Mouse (Mus musculus): ENCODE results near the gene Ap5s1.

Ap5s1 gene

GRCm38 (mm10) chr2:131190344-131191004 is 16.4 kb upstream of the Ap5s1 start:
- no peak overlapping the region for H3K4me3 ChIP-seq (replicated peaks; ENCODE audit: low read length)
- TF ChIP-seq NANOG (IDR thresholded peaks at IDR 0.05; ENCODE audit: borderline replicate concordance, low read length), result no peak
- TF ChIP-seq CTCF (conservative IDR thresholded peaks at IDR 0.05; ENCODE audit: low read length), result no peak
- TF ChIP-seq POU5F1 (IDR thresholded peaks at IDR 0.05; ENCODE audit: borderline replicate concordance, low read length), result no peak
- peaks cover 16% of the 10 kb centered on the region for H3K27me3 ChIP-seq (ENCODE audit: insufficient read depth, low read length)
- no peaks in the 10 kb centered on the region for H3K9me3 ChIP-seq (ENCODE audit: low read length)
- peaks cover 57% of the 10 kb centered on the region for H3K4me1 ChIP-seq (replicated peaks; ENCODE audit: low read depth, low read length)
- H3K36me3 ChIP-seq (ENCODE audit: insufficient read depth, low read length), result peaks cover 58% of the 10 kb centered on the region

- H3K4me1 ChIP-seq (replicated peaks; ENCODE audit: low read depth, low read length), result peaks cover 52% of the 10 kb centered on the region
- H3K4me3 ChIP-seq (replicated peaks; ENCODE audit: low read length), result 0 out of 2 replicates have a peak overlapping the region, but pooled peaks have one; percentile 43
- H3K36me3 ChIP-seq (ENCODE audit: insufficient read depth, low read length), result peaks cover 58% of the 10 kb centered on the region
- no peaks in the 10 kb centered on the region for H3K9me3 ChIP-seq (ENCODE audit: low read length)
- H3K27me3 ChIP-seq (ENCODE audit: insufficient read depth, low read length), result peaks cover 11% of the 10 kb centered on the region
- TF ChIP-seq CTCF (conservative IDR thresholded peaks at IDR 0.05; ENCODE audit: low read length) (no peak), NANOG (IDR thresholded peaks at IDR 0.05; ENCODE audit: borderline replicate concordance, low read length) (no peak), POU5F1 (IDR thresholded peaks at IDR 0.05; ENCODE audit: borderline replicate concordance, low read length) (no peak)
Observed at GRCm38 (mm10) chr2:131191005-131191390, 15.9 kb upstream of the Ap5s1 start.

- TF ChIP-seq NANOG (IDR thresholded peaks at IDR 0.05; ENCODE audit: borderline replicate concordance, low read length) (no peak), CTCF (conservative IDR thresholded peaks at IDR 0.05; ENCODE audit: low read length) (no peak), POU5F1 (IDR thresholded peaks at IDR 0.05; ENCODE audit: borderline replicate concordance, low read length) (no peak)
- Histone ChIP-seq H3K9me3 (ENCODE audit: low read length) (peaks cover 7% of the 10 kb centered on the region; the same call in 1 of the 2 replicates), H3K4me3 (replicated peaks; ENCODE audit: low read length) (no peak overlapping the region), H3K27me3 (ENCODE audit: insufficient read depth, low read length) (no peaks in the 10 kb centered on the region), H3K4me1 (replicated peaks; ENCODE audit: low read depth, low read length) (peaks cover 41% of the 10 kb centered on the region), H3K36me3 (ENCODE audit: insufficient read depth, low read length) (peaks cover 59% of the 10 kb centered on the region)
Observed at GRCm38 (mm10) chr2:131196606-131197316, 10.1 kb upstream of the Ap5s1 start.

GRCm38 (mm10) chr2:131200710-131201109 is 6.2 kb upstream of the Ap5s1 start:
- H3K4me3 ChIP-seq (replicated peaks; ENCODE audit: low read length), result no peak overlapping the region
- peaks cover 51% of the 10 kb centered on the region for H3K4me1 ChIP-seq (replicated peaks; ENCODE audit: low read depth, low read length)
- H3K27me3 ChIP-seq (ENCODE audit: insufficient read depth, low read length), result peaks cover 6% of the 10 kb centered on the region; the same call in 1 of the 2 replicates
- H3K36me3 ChIP-seq (ENCODE audit: insufficient read depth, low read length), result peaks cover 30% of the 10 kb centered on the region
- peaks cover 7% of the 10 kb centered on the region; the same call in 1 of the 2 replicates for H3K9me3 ChIP-seq (ENCODE audit: low read length)
- TF ChIP-seq NANOG (IDR thresholded peaks at IDR 0.05; ENCODE audit: borderline replicate concordance, low read length) (no peak), CTCF (conservative IDR thresholded peaks at IDR 0.05; ENCODE audit: low read length) (no peak), POU5F1 (IDR thresholded peaks at IDR 0.05; ENCODE audit: borderline replicate concordance, low read length) (no peak)

- Histone ChIP-seq H3K9me3 (ENCODE audit: low read length) (peaks cover 7% of the 10 kb centered on the region; the same call in 1 of the 2 replicates), H3K27me3 (ENCODE audit: insufficient read depth, low read length) (peaks cover 11% of the 10 kb centered on the region; the same call in 1 of the 2 replicates), H3K4me1 (replicated peaks; ENCODE audit: low read depth, low read length) (peaks cover 51% of the 10 kb centered on the region), H3K4me3 (replicated peaks; ENCODE audit: low read length) (no peak overlapping the region), H3K36me3 (ENCODE audit: insufficient read depth, low read length) (peaks cover 30% of the 10 kb centered on the region)
- TF ChIP-seq NANOG (IDR thresholded peaks at IDR 0.05; ENCODE audit: borderline replicate concordance, low read length) (no peak), POU5F1 (IDR thresholded peaks at IDR 0.05; ENCODE audit: borderline replicate concordance, low read length) (no peak), CTCF (conservative IDR thresholded peaks at IDR 0.05; ENCODE audit: low read length) (no peak)
Observed at GRCm38 (mm10) chr2:131201262-131201661, 5.6 kb upstream of the Ap5s1 start.

GRCm38 (mm10) chr2:131203816-131204409 is 3.0 kb upstream of the Ap5s1 start:
- peaks cover 13% of the 10 kb centered on the region; the same call in 1 of the 2 replicates for H3K36me3 ChIP-seq (ENCODE audit: insufficient read depth, low read length)
- no peak overlapping the region for H3K4me3 ChIP-seq (replicated peaks; ENCODE audit: low read length)
- TF ChIP-seq POU5F1 (IDR thresholded peaks at IDR 0.05; ENCODE audit: borderline replicate concordance, low read length) (no peak), CTCF (conservative IDR thresholded peaks at IDR 0.05; ENCODE audit: low read length) (no peak), NANOG (IDR thresholded peaks at IDR 0.05; ENCODE audit: borderline replicate concordance, low read length) (no peak)
- H3K27me3 ChIP-seq (ENCODE audit: insufficient read depth, low read length), result peaks cover 14% of the 10 kb centered on the region; the same call in 1 of the 2 replicates
- peaks cover 7% of the 10 kb centered on the region; the same call in 1 of the 2 replicates for H3K9me3 ChIP-seq (ENCODE audit: low read length)
- H3K4me1 ChIP-seq (replicated peaks; ENCODE audit: low read depth, low read length), result peaks cover 30% of the 10 kb centered on the region

GRCm38 (mm10) chr2:131204410-131204981 is 2.4 kb upstream of the Ap5s1 start:
- Histone ChIP-seq H3K9me3 (ENCODE audit: low read length) (peaks cover 7% of the 10 kb centered on the region; the same call in 1 of the 2 replicates), H3K4me1 (replicated peaks; ENCODE audit: low read depth, low read length) (peaks cover 30% of the 10 kb centered on the region), H3K4me3 (replicated peaks; ENCODE audit: low read length) (0 out of 2 replicates have a peak overlapping the region, but pooled peaks have one; percentile 23), H3K36me3 (ENCODE audit: insufficient read depth, low read length) (peaks cover 13% of the 10 kb centered on the region; the same call in 1 of the 2 replicates), H3K27me3 (ENCODE audit: insufficient read depth, low read length) (peaks cover 14% of the 10 kb centered on the region; the same call in 1 of the 2 replicates)
- TF ChIP-seq CTCF (conservative IDR thresholded peaks at IDR 0.05; ENCODE audit: low read length), result no peak
- TF ChIP-seq NANOG (IDR thresholded peaks at IDR 0.05; ENCODE audit: borderline replicate concordance, low read length), result no peak
- TF ChIP-seq POU5F1 (IDR thresholded peaks at IDR 0.05; ENCODE audit: borderline replicate concordance, low read length), result no peak
